Mouse (Mus musculus) brain, embryonic 18.5 days (tissue): Measurements from ENCODE around the gene Hoxb3.

Experiments used
- DNase-seq: peaks from one replicate; pipeline ENCODE4 v3.0.0-alpha.2; 2012; ENCODE audit warnings: low read depth, low spot score

Hoxb3 gene

GRCm38 (mm10) chr11:96288455-96289221 is 34.5 kb upstream of the Hoxb3 start:
- DNase-seq, result no peak

DNA sequence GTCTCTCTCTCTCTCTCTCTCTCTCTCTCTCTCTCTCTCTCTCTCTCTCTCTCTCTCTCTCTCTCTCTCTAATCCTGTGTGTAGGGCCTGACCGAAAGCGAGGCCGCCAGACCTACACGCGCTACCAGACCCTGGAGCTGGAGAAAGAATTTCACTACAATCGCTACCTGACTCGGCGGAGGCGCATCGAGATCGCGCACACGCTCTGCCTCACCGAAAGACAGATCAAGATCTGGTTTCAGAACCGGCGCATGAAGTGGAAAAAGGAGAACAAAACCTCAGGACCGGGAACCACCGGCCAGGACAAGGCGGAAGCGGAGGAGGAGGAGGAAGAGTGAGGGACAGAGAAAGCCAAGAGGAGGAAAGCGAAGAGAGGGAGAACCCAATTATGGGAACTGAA is 33.8 kb upstream of the Hoxb3 start:
- no peak for DNase-seq

GRCm38 (mm10) chr11:96289837-96290236 is 33.3 kb upstream of the Hoxb3 start:
- DNase-seq, result no peak

DNA sequence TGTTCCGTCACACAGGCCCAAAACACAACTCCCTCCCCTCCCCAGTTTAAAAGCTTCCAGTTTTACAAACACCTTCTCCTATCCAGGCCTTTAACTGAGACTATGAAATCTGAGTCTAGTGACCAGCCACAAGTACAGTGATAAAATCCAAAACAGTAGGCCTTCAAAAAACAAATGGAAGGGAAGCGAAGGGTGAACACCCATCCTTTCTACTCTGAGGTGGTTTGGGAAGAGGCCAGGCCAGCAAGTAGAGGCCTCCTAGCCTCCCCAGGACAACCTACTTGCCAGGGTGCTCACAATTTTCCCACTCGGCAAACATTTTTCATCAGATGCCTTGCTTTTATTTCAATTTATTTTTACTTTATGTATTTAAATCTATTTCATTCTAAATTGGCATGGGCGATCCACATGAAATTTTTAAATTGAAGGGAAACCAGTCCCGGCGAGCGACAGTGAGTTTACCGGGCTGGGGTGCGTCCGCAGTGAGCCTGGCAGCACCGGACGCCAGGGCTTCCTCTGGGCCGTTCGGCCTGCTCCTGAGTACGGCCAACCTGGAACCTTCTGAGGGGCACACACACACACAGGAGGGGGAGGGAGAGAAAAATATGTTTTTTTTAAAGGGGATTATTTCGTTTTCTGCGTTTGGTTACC is 32.3 kb upstream of the Hoxb3 start:
- no peak for DNase-seq

DNA sequence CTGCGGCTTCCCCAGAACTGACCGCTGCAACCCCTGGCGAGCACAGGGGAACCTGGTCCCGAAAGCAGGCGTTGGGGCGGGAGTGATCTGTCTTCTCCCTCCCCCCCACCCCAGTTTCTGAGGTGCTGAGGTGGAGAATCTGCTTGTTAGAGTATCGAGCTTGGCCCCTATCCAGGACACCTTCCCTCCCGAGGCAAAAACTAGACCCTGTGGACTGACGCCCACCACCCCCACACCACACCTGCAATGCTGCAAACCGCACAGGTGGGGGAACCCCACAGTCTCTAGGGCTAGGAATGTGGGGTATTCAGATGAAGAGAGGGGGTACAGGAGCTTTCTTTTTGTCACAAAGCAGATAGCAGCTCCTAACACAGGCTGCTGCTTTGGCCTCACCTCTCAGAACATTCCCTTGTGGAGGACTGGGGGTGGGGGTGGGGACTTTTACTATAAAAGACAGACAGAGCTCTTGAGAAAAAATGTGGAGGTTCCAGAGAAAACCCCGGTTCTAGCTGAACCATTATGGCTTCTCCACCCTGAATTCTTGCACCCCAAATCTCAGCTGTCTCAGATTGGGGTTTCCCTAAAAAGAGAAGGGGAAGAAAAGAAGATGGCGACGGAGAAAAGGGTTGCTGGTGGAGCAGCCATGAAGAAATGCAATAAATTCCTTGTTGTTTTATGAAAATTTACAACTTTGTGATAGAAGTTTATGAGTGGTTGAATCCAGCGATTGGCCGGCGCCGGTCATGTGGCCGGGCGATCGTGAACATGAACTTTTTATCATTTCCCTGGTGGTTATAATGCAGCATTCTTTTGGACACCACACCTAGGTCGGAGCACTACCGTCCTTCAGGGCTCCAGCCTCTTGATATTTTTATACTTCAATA is 31.2 kb upstream of the Hoxb3 start, which contains the start of gene Hoxb6:
Gene Hoxb6 (plus strand): TSS at position 796 of the 884 bp plus-strand sequence.
- DNase-seq, result no peak

GRCm38 (mm10) chr11:96292565-96293301 is 30.4 kb upstream of the Hoxb3 start:
- no peak for DNase-seq

- no peak for DNase-seq
Observed at GRCm38 (mm10) chr11:96293302-96293921, 29.7 kb upstream of the Hoxb3 start.

DNA sequence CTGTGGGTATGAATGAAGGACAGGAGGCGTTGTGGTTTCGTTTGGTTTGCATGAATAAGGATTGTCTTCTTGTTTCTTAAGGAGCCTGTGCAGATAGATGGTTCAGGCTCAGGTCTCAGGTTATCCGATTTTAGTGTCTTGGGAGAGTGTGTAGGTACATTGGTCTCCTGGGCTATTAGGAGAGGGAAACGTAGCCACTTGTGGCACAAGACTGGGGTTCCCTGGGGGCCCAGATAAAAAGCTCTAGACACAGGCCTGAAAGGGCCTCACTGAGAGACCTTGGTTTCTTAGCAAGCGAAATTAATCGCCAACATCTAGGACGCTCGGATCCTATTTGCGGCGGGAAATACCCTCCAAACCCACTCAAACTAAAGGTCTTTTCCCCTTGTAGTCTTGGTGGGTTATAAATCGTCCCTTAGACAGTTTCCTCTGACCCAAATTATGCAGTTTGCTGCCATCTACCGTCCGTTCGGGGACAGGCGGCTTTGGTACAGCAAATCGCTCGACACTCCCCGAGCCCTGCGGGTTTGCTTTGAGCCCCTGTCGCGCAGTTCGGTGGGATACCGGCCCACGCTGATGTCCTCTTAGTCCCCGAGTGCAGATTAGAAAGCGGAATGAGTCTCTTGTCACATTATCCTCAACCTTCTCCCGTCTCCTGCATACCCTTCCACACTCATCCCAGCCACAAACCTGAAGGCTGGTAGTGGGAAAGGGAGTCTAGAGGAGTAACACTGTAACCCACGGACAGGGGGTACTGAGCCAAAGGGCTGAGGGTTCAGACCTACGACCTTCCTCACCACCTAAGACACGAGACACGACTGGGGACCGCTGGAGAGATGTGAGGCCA is 28.7 kb upstream of the Hoxb3 start:
- DNase-seq, result no peak

GRCm38 (mm10) chr11:96295092-96295835 is 27.9 kb upstream of the Hoxb3 start:
- no peak for DNase-seq

GRCm38 (mm10) chr11:96296997-96297396 is 26.1 kb upstream of the Hoxb3 start:
- DNase-seq, result no peak

GRCm38 (mm10) chr11:96297428-96297827 is 25.7 kb upstream of the Hoxb3 start:
- DNase-seq, result no peak

GRCm38 (mm10) chr11:96297968-96298635 is 25.0 kb upstream of the Hoxb3 start:
- no peak for DNase-seq

GRCm38 (mm10) chr11:96298895-96299667 is 24.0 kb upstream of the Hoxb3 start:
- DNase-seq, result no peak

GRCm38 (mm10) chr11:96299781-96300180 is 23.3 kb upstream of the Hoxb3 start:
- no peak for DNase-seq

GRCm38 (mm10) chr11:96300354-96301063 is 22.6 kb upstream of the Hoxb3 start:
- DNase-seq, result no peak

DNA sequence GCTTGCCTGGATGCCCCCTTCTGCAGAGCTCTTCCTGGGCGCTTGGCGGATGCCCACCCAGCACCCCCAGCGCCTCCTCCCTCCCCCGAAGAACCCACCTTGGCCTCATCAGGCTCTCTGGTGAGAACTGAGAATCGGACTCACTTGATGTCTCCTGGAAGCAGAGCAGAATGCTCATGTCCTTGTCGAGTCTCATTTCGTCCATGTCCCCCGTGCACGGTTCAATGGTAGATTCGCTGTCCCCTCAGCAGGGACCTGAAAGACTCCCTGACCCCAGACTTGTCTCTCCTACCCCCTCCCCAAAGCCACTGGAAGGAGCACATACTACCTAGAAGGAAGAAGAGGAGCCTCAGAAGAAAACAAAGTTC is 22.1 kb upstream of the Hoxb3 start:
- DNase-seq, result no peak

DNA sequence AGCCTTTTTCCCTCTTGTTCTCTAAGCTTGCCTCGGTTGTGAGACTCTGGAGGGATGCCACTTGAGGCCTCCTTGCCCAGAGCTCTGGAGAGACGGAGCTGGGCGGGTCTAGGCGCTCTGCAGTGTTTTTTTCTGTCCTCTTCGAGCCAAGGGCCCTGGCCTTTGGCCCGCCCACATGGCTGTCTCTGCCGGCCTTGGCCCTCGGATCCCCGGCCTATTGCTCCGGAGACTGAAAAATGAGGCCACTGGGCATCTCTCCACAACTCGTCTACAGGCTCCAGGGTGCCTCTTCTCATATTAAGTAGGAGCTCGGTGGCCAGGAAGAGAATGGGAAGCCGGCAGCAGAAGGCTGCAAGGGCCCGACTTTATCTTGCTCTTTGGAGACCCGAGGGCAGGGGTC is 21.3 kb upstream of the Hoxb3 start:
- DNase-seq, result no peak
